Mouse (Mus musculus) midbrain, embryonic 11.5 days (tissue): Measurements from ENCODE around the gene Ehbp1. TPM values are rescaled to one million over a fixed set of nuclear protein-coding genes. Genes with fewer than 3 reads are reported as not detected.

Experiments
- ATAC-seq: fragments of 200-750 bp; cut with Nextera tagmentation; 2 replicates; pipeline ENCODE4 v1.8.0; 2017; ENCODE audit warnings: moderate TSS enrichment, moderate library complexity; ENCODE audit not compliant: low FRiP score
- DNase-seq: peaks from one replicate; pipeline ENCODE4 v3.0.0; 2015; ENCODE audit warnings: low spot score; ENCODE audit errors: missing footprints
- H3K27ac ChIP-seq: fragments of 300-500 bp; sonication (generic); 2 replicates; pipeline ENCODE4 v1.5.1; 2014; ENCODE audit warnings: low read depth, low read length
- H3K27me3 ChIP-seq: fragments of 300-500 bp; sonication (generic); 2 replicates; pipeline ENCODE4 v1.6.1; 2014; ENCODE audit warnings: mild to moderate bottlenecking, low read length, moderate library complexity, mixed read lengths; ENCODE audit not compliant: control insufficient read depth, insufficient read depth
- H3K36me3 ChIP-seq: fragments of 300-500 bp; sonication (generic); 2 replicates; pipeline ENCODE4 v1.6.1; 2014; ENCODE audit warnings: mild to moderate bottlenecking, low read length, moderate library complexity, mixed read lengths; ENCODE audit not compliant: control insufficient read depth, insufficient read depth
- H3K4me1 ChIP-seq: fragments of 300-500 bp; sonication (generic); 2 replicates; pipeline ENCODE4 v1.6.1; 2014; ENCODE audit warnings: low read length; ENCODE audit not compliant: control insufficient read depth, insufficient read depth
- H3K4me2 ChIP-seq: fragments of 300-500 bp; sonication (generic); 2 replicates; pipeline ENCODE4 v1.6.1; 2014; ENCODE audit warnings: mild to moderate bottlenecking, moderate library complexity
- H3K4me3 ChIP-seq: fragments of 300-500 bp; sonication (generic); 2 replicates; pipeline ENCODE4 v1.5.1; 2014; ENCODE audit warnings: low read depth, low read length
- H3K9ac ChIP-seq: fragments of 300-500 bp; sonication (generic); 2 replicates; pipeline ENCODE4 v1.6.1; 2014; ENCODE audit warnings: low read length
- H3K9me3 ChIP-seq: fragments of 300-500 bp; sonication (generic); 2 replicates; pipeline ENCODE4 v1.6.1; 2016; ENCODE audit warnings: low read length; ENCODE audit not compliant: control insufficient read depth
- WGBS: fragments of 180-500 bp; shearing (Covaris S2); extraction: QIAGEN DNeasy Blood & Tissue Kit; methylation state at CpG from one replicate; pipeline ENCODE4 v1.1.7; 2014; 5-methylcytosine and 5-hydroxymethylcytosine counted together
- polyA plus RNA-seq: library from polyadenylated mRNA; unstranded; fragments of >200 nt; fragmentation: Nextera tagmentation; extraction: Ambion mirVana; gene quantifications from 2 replicates; pipeline ENCODE4 v1.2.1, GENCODE M21; 2014

Gene Ehbp1
- polyA plus RNA-seq, 1 experiment from 2014 or later: 17.1 TPM

DNA sequence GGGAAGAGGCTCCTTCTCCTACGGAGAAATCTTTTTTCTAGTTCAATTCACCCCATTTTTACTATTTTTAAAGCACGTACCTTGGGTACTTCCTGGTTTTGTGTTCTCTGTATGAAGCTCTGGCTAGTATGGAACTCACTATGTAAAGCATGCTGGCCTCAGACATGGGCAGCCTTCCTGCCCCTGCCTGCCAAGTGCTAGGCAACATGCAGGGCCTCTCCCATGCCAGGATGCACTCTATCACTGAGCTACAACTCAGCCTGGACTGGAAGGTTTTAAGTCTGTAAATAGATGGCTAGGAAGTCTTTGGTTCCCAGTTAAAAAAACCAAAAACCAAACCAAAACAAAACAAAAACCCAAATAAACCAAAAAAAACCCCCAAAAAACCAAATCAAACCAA, 321.5 kb downstream of the Ehbp1 start:
- DNase-seq (peak; percentile 70), ATAC-seq (no peak)
- Histone ChIP-seq H3K9me3 (no peaks in the 10 kb centered on the region), H3K4me1 (peaks cover 12% of the 10 kb centered on the region), H3K36me3 (peaks cover 3% of the 10 kb centered on the region; the same call in 1 of the 2 replicates), H3K4me2 (no peak overlapping the region), H3K27me3 (no peaks in the 10 kb centered on the region), H3K27ac (no peak overlapping the region), H3K4me3 (no peak overlapping the region), H3K9ac (no peak overlapping the region)
- 95% methylated on average over 2 of the region's 2 CpGs for WGBS

DNA sequence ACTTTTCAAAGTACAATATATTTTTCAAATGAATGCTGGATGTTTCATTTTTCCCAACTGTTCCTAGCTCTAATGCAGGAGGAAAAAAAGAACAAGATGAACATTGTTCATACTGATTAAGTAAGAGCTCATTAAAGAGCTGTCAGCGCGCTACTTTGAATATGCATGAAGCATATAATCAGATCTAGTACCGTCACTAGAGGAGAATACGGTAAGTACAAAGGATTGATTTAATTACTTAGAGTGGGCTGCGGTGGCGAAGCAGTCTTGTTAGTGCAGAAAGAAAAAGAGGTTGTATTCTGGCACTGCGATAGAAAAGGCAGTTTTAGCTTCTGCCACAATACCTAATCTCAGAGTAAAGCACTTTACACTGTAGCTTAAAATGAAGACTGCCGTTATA, 324.6 kb downstream of the Ehbp1 start:
- peak; percentile 88 for DNase-seq
- no peak overlapping the region for H3K4me3 ChIP-seq

DNA sequence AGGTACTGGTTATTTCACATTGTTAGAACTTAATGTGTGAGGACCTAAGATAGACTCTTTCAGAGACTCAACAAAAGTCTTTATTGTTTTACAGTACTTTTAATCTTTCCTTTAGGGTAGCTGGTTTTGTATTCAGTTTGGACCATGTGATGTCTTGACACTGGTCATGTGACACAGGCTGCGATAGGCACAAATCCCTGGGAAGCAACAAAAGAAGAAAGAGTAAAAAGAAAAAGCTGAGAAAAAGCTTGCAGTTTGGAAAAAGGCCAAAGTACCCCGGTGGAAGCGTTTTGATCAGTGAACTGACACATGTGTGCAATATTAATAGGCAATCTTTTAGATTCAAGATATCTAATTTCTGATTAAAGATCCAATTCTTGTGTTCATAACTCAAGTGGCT, 325.8 kb downstream of the Ehbp1 start:
- H3K36me3 ChIP-seq: peaks cover 3% of the 10 kb centered on the region; the same call in 1 of the 2 replicates
- H3K4me2 ChIP-seq: no peak overlapping the region
- DNase-seq (peak; percentile 77), ATAC-seq (no peak)
- no peak overlapping the region; the same call in 1 of the 2 replicates for H3K27ac ChIP-seq
- WGBS: 27% methylated on average over 3 of the region's 3 CpGs
- no peak overlapping the region for H3K4me3 ChIP-seq
- no peak overlapping the region for H3K9ac ChIP-seq
- H3K4me1 ChIP-seq: peaks cover 20% of the 10 kb centered on the region
- H3K27me3 ChIP-seq: no peaks in the 10 kb centered on the region
- H3K9me3 ChIP-seq: no peaks in the 10 kb centered on the region

More for the DNA sequence above, 324.6 kb downstream of the Ehbp1 start:
- WGBS: 16% methylated on average over 8 of the region's 8 CpGs
- H3K36me3 ChIP-seq: peaks cover 3% of the 10 kb centered on the region; the same call in 1 of the 2 replicates
- H3K9ac ChIP-seq: peak overlapping the region; percentile 16; the same call in 1 of the 2 replicates
- no peak overlapping the region for H3K27ac ChIP-seq
- H3K27me3 ChIP-seq: no peaks in the 10 kb centered on the region
- H3K4me2 ChIP-seq: peak overlapping the region; percentile 3; the same call in 1 of the 2 replicates
- H3K9me3 ChIP-seq: no peaks in the 10 kb centered on the region
- peaks cover 19% of the 10 kb centered on the region for H3K4me1 ChIP-seq
- ATAC-seq: peak; percentile 76

DNA sequence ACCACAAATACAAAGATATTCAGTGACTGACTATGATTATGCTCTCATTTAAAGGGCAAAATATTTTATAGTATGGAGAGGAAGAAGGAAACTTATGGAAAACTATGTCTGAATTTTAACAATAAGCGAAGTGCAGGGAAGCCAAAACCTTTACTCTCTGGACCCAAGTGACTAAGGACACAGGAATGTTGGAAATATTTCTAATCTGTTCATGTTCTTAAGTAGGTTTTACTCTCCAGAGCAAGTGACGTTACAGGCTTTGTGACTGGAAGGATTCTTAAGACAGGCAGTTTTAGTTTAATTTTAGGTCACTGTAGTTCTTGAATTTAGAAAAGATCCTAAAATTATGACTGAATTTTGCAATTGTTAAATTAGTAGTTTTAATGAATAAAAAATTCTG, 333.3 kb downstream of the Ehbp1 start:
- H3K4me2 ChIP-seq: peak overlapping the region; percentile 81
- H3K9me3 ChIP-seq: no peaks in the 10 kb centered on the region
- H3K27ac ChIP-seq: peak overlapping the region; percentile 91
- H3K4me3 ChIP-seq: peak overlapping the region; percentile 89
- no peaks in the 10 kb centered on the region; the same call in 1 of the 2 replicates for H3K27me3 ChIP-seq
- DNase-seq (peak; percentile 90), ATAC-seq (no peak)
- peak overlapping the region; percentile 97 for H3K9ac ChIP-seq
- peaks cover 42% of the 10 kb centered on the region for H3K4me1 ChIP-seq
- H3K36me3 ChIP-seq: no peaks in the 10 kb centered on the region
- 6% methylated on average over 2 of the region's 2 CpGs for WGBS

DNA sequence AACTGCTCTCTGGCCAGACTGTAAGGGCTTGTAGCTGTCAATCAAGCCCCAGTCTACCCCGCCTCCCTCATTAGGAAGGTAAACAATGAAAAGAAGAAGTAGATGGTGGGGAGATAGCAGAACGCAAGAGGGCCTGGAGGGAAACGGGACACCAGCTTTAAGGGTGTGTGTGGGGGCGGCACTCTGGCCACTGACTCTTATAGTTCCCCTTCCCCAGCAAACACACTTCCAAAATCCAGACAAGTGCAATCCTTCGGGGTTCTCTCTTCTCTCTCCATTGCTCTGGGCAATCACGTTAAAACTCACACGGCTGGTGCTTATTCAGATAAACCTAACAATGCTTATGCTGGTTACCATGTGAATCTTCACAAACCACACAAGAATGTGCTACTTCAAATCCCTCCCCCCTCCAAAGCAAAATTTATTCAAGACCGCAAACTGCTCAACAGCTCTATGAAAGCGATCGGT, 333.9 kb downstream of the Ehbp1 start:
- H3K4me1 ChIP-seq: peaks cover 46% of the 10 kb centered on the region
- H3K9ac ChIP-seq: peak overlapping the region; percentile 97
- H3K36me3 ChIP-seq: no peaks in the 10 kb centered on the region
- DNase-seq: peak; percentile 96
- H3K9me3 ChIP-seq: no peaks in the 10 kb centered on the region
- peak overlapping the region; percentile 91 for H3K27ac ChIP-seq
- peak overlapping the region; percentile 81 for H3K4me2 ChIP-seq
- H3K4me3 ChIP-seq: peak overlapping the region; percentile 89
- ATAC-seq: peak; percentile 67
- no peaks in the 10 kb centered on the region; the same call in 1 of the 2 replicates for H3K27me3 ChIP-seq
- under 1% methylated on average over 10 of the region's 10 CpGs for WGBS

DNA sequence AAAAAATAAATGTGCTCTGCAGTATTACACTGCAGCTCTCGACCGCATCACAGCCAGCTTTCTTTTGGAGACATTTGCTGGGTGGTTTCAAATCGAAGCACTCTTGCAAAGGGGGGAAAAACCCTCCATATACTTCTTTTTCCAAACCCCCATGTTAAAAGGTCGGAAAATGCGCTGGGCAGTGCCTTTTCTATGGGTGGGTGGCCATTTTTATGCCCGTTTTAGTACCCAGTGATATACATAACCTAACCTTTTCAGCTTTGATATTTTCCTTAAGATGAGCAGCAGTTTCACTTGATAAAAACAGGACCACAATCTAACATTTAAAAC, 334.3 kb downstream of the Ehbp1 start:
- peak overlapping the region; percentile 91 for H3K27ac ChIP-seq
- WGBS: 0% methylated on average over 6 of the region's 6 CpGs
- ATAC-seq (peak; percentile 3), DNase-seq (peak; percentile 96)
- no peaks in the 10 kb centered on the region for H3K9me3 ChIP-seq
- peak overlapping the region; percentile 97 for H3K9ac ChIP-seq
- peak overlapping the region; percentile 81 for H3K4me2 ChIP-seq
- H3K4me1 ChIP-seq: peaks cover 46% of the 10 kb centered on the region
- no peaks in the 10 kb centered on the region for H3K36me3 ChIP-seq
- H3K27me3 ChIP-seq: no peaks in the 10 kb centered on the region; the same call in 1 of the 2 replicates
- peak overlapping the region; percentile 89 for H3K4me3 ChIP-seq

DNA sequence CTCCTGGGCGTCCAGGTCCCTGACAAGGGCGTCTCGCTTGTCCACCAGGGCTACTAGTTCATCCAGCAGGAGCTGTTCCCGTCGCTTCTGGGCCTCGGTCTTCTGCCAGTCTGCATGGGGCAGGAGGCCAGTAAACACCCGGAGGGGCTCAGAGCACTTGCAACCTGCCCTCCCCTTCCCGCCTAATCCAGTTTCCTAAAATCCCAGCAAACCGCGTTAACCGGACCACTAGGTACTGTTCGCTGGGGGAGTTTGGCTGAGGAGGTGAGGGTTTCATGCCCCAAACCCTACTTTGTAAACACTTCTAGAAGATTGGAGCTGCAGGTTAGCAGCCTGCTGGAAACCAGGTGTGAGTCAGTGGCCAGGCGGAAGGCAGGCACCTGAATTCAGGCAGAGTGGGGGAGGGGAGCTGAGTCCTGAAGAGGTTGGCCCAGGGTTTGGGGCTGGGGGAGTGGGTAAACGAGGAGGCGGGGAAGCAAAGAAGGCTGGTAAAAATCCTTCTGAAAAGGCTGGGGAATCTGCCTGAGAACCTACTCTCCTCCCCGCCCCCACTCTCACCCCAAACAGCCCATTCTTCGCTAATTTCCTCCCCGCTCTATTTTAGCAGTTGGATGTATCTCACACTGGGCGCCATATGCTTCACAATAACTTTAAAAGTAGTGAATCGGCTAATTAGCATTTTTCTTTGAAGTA, 334.9 kb downstream of the Ehbp1 start:
- H3K9ac ChIP-seq: peak overlapping the region; percentile 97

DNA sequence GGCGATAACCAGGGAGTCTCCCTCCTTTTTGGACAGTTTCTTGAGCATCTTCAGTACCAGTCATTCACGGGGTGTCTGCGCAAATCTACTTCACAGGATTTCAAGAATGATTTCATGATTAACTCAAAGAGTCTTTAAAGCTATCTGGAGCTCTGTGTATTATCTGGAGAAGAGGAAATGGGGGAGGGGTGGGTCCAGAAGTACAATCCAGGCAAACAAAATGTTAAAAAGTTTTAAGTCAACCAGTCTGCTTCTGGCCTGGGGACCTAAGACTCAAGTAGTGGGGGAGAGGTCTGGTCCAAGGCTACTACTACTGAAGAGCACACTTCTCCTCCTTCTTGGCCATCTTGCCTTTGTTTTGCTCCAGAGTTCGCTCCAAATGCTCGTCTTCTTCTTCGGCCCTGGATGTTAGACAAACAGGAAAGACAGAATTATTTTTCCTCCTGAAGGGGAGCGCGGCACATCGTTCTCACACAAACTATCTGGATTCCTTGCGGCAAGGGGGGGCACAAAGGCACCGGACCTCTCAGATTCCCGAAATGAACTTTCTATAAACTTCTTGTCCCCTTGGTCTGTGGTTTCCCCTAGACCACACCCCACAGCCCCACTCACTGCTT, 335.5 kb downstream of the Ehbp1 start:
- H3K4me3 ChIP-seq: peak overlapping the region; percentile 89
- no peaks in the 10 kb centered on the region for H3K36me3 ChIP-seq
- peak overlapping the region; percentile 91 for H3K27ac ChIP-seq
- 2% methylated on average over 12 of the region's 12 CpGs for WGBS
- peak overlapping the region; percentile 97 for H3K9ac ChIP-seq
- ATAC-seq (no peak), DNase-seq (peak; percentile 94)
- peak overlapping the region; percentile 81 for H3K4me2 ChIP-seq
- H3K9me3 ChIP-seq: no peaks in the 10 kb centered on the region
- H3K27me3 ChIP-seq: no peaks in the 10 kb centered on the region; the same call in 1 of the 2 replicates
- H3K4me1 ChIP-seq: peaks cover 46% of the 10 kb centered on the region

More for the DNA sequence above, 334.9 kb downstream of the Ehbp1 start:
- peak; percentile 47 for ATAC-seq
- Histone ChIP-seq H3K27ac (peak overlapping the region; percentile 91), H3K4me2 (peak overlapping the region; percentile 81), H3K36me3 (no peaks in the 10 kb centered on the region), H3K4me1 (peaks cover 46% of the 10 kb centered on the region), H3K27me3 (no peaks in the 10 kb centered on the region; the same call in 1 of the 2 replicates), H3K9me3 (no peaks in the 10 kb centered on the region), H3K4me3 (peak overlapping the region; percentile 89)
- under 1% methylated on average over 20 of the region's 20 CpGs for WGBS
- DNase-seq: peak; percentile 96
